Mouse (Mus musculus): ENCODE data around the gene Atf3.

DNA sequence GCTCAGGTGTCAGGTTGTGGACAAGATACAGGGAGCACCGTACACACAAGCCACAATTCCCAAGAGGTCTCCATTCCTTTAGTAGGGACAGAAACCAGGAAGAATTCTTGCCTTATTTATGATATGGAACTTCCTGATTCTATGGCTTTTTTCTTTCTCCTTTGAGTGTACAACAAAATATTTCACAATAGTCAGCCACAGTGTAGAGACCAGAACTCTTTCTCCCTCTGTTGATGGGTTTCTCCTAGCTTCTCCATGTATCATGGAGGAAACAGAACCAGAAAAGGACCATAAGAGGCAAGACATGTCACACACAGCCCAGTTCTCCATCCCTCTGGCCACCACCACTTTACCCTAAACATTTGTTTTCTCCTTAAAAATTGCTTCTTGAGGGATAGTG lies 23.7 kb upstream of the Atf3 start:
- TF ChIP-seq EP300 (optimal IDR thresholded peaks at IDR 0.05) (no peak), CTCF (IDR thresholded peaks at IDR 0.05; ENCODE audit: low read depth) (no peak)
